Mouse (Mus musculus) testis, adult 2 months (tissue): ENCODE measurements around the gene Tacc2.

Experiments used
- CTCF ChIP-seq: fragments of 200-500 bp; IDR thresholded peaks from 2 replicates; pipeline ENCODE4 v1.5.1; 2012; ENCODE audit warnings: low read depth, mild to moderate bottlenecking, inconsistent platforms, low read length, moderate library complexity; ENCODE audit not compliant: control insufficient read depth, insufficient read depth, insufficient replicate concordance
- POLR2A ChIP-seq: fragments of 200-500 bp; IDR thresholded peaks from 2 replicates; pipeline ENCODE4 v1.6.1; 2012; ENCODE audit warnings: low read depth, mild to moderate bottlenecking, inconsistent platforms, low read length, moderate library complexity; ENCODE audit not compliant: control insufficient read depth

DNA sequence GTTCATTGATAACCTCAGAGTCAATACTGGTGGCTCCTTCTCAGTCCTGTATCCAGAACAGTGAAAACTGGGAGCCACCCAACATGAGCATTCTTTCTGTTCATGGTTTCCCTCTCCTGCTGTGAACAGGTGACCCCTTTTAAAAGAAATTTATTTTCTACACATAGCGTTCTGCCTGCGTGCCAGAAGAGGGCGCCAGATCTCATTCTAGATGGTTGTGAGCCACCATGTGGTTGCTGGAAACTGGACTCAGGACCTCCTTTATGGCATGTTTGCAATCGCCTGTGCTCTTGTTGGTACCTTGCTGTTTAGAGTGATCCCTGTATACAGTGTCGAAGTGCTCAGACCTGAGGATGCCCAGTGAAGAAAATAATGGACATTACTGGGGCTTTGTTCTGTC, 87.4 kb downstream of the Tacc2 start:
- TF ChIP-seq CTCF (peak; percentile 46; the same call in 1 of the 2 replicates), POLR2A (no peak)
